Mouse (Mus musculus) ES-E14 (cell line): ENCODE measurements around the gene Ddx5. TPM values are rescaled to one million over a fixed set of nuclear protein-coding genes. Genes with fewer than 3 reads are reported as not detected.

Source experiments
- DNase-seq: peaks from one replicate; pipeline ENCODE4 v3.0.0-alpha.2; 2013; ENCODE audit warnings: low read depth, low spot score
- H3K27ac ChIP-seq: 2 replicates; pipeline ENCODE4 v1.5.1; 2012; ENCODE audit warnings: low read depth, mild to moderate bottlenecking, low read length, moderate library complexity, mixed read lengths; ENCODE audit not compliant: poor library complexity, insufficient read depth, severe bottlenecking
- H3K36me3 ChIP-seq: 2 replicates; pipeline ENCODE4 v1.6.1; 2012; ENCODE audit warnings: mild to moderate bottlenecking, low read length, moderate library complexity, mixed read lengths; ENCODE audit not compliant: control insufficient read depth, poor library complexity, insufficient read depth, severe bottlenecking
- H3K4me1 ChIP-seq, 2 experiments: fragments of 150-350 bp in 1 of 2; sonication (generic) in 1 of 2; 2 replicates each; pipeline ENCODE4 v1.6.1; 2012; ENCODE audit warnings: low read length in 2 of 2, mild to moderate bottlenecking in 1 of 2, mixed read lengths in 1 of 2; ENCODE audit not compliant: control insufficient read depth in 2 of 2, insufficient read depth in 2 of 2, poor library complexity in 1 of 2
- H3K4me3 ChIP-seq, 2 experiments: fragments of 150-350 bp in 1 of 2; sonication (generic) in 1 of 2; 2 replicates each; pipeline ENCODE4 v1.5.1; 2012; ENCODE audit warnings: low read length in 2 of 2, low read depth in 1 of 2, mild to moderate bottlenecking in 1 of 2, mixed read lengths in 1 of 2; ENCODE audit not compliant: insufficient read depth in 1 of 2, poor library complexity in 1 of 2, severe bottlenecking in 1 of 2
- H3K9ac ChIP-seq: 2 replicates; pipeline ENCODE4 v1.6.1; 2012; ENCODE audit warnings: low read depth, mild to moderate bottlenecking, low read length, mixed read lengths; ENCODE audit not compliant: poor library complexity, insufficient read depth, severe bottlenecking
- H3K9me3 ChIP-seq: fragments of 150-350 bp; sonication (generic); 2 replicates; pipeline ENCODE4 v1.6.1; 2012; ENCODE audit warnings: low read depth, mild to moderate bottlenecking, low read length; ENCODE audit not compliant: control insufficient read depth, insufficient read depth
- CHD2 ChIP-seq: IDR thresholded peaks from 2 replicates; pipeline ENCODE4 v1.6.1; 2014; ENCODE audit warnings: mild to moderate bottlenecking, low read depth, low read length, inconsistent platforms
- HCFC1 ChIP-seq: IDR thresholded peaks from 2 replicates; pipeline ENCODE4 v1.6.1; 2012; ENCODE audit warnings: low read length, inconsistent platforms, borderline replicate concordance; ENCODE audit not compliant: insufficient read depth
- MAFK ChIP-seq: IDR thresholded peaks from 2 replicates; pipeline ENCODE4 v1.6.1; 2014; ENCODE audit warnings: mild to moderate bottlenecking, low read depth, low read length, inconsistent platforms; ENCODE audit not compliant: insufficient read depth
- ZC3H11A ChIP-seq: IDR thresholded peaks from 2 replicates; pipeline ENCODE4 v1.6.1; 2012; ENCODE audit warnings: low read depth, mild to moderate bottlenecking, inconsistent platforms, low read length, borderline replicate concordance
- ZNF384 ChIP-seq: IDR thresholded peaks from 2 replicates; pipeline ENCODE4 v1.6.1; 2012; ENCODE audit warnings: low read depth, low read length, inconsistent platforms
- in situ Hi-C, 2 experiments: fragments of 600-800 bp; cut with MboI; formaldehyde crosslinking; loops; one replicate each; pipeline ENCODE4 v1.15.1; 2025; ENCODE audit warnings: low sequenced_read_pairs in 2 of 2, inconsistent platforms in 1 of 2; ENCODE audit not compliant: unreplicated experiment in 2 of 2
- total RNA-seq: library from RNA; depleted of rRNA; stranded (reverse); fragments of 300-350 nt; gene quantifications from 2 replicates; pipeline ENCODE4 v1.2.3, GENCODE M21; 2012

Gene Ddx5
- total RNA-seq, 1 experiment = 403 TPM

- Histone ChIP-seq H3K9me3 (no peaks in the 10 kb centered on the region), H3K4me3 (no peak overlapping the region), H3K27ac (no peak overlapping the region), H3K36me3 (no peaks in the 10 kb centered on the region), H3K4me1 (peaks cover 4 to 19% of the 10 kb centered on the region in 2 experiments; a peak in 3 of 4 replicates), H3K9ac (no peak overlapping the region)
- no peak for TF ChIP-seq CHD2
- TF ChIP-seq ZC3H11A = no peak
- TF ChIP-seq ZNF384 = no peak
- TF ChIP-seq HCFC1 = no peak
- TF ChIP-seq MAFK = no peak
- no peak for DNase-seq
- in situ Hi-C loops = loop anchor here in 1 of 2 experiments (10.0 kb wide), 1 partner anchor 244 kb away; no protein-coding TSS in a partner anchor
Observed at GRCm38 (mm10) chr11:106759028-106759427, 30.0 kb downstream of the Ddx5 start.

DNA sequence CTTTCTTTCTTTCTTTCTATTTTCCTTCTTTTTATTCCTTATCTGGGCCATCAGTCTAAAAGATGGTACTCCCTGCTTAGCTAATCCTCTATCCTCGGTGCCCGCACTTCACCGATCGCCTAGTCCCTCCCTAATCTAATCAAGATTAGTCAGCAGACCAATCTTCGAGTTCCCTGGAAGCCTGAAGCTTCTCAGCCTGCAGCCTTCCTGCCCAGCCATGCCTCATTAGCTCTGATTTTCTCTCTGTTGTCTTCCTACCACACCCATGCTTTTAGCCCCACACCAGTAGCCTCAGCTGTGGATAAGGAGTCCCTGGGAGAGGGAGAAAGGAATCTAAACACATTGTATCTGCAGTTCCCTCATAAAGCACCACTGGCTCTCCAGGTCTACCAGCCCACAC, 33.4 kb downstream of the Ddx5 start:
- no peak overlapping the region for H3K27ac ChIP-seq
- H3K4me1 ChIP-seq = peaks cover 0 to 6% of the 10 kb centered on the region in 2 experiments; a peak in 1 of 4 replicates
- H3K9ac ChIP-seq = no peak overlapping the region
- no peak overlapping the region for H3K4me3 ChIP-seq
- no peak for DNase-seq
- H3K9me3 ChIP-seq = no peaks in the 10 kb centered on the region
- no peaks in the 10 kb centered on the region for H3K36me3 ChIP-seq
- TF ChIP-seq ZNF384 (no peak), MAFK (no peak), CHD2 (no peak), ZC3H11A (no peak), HCFC1 (no peak)
- in situ Hi-C loops = loop anchor here in 1 of 2 experiments (10.0 kb wide), 1 partner anchor 241 kb away; no protein-coding TSS in a partner anchor

DNA sequence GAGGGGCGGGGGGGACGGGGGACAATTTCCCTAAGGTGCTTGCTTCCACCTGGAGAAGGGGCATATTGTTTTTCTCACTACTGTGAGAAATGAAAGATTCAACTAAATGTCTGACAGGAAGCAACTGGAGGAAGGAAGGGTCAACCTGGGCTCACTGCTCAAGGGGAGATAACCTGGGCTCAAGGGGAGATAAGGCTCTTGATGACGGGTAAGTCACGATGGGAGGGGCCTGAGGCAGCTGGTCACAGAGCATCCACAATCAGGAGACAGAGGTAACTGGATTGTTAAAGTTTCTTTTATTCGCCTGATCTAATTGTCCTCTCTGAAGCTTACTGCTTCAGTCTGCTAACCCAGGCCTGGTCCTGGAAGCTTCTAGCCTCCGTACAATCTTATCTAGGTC, 35.7 kb downstream of the Ddx5 start:
- no peak overlapping the region for H3K27ac ChIP-seq
- in situ Hi-C loops = loop anchor here in 1 of 2 experiments (10.0 kb wide), 1 partner anchor 239 kb away; no protein-coding TSS in a partner anchor
- no peaks in the 10 kb centered on the region for H3K36me3 ChIP-seq
- no peak for DNase-seq
- H3K4me3 ChIP-seq = no peak overlapping the region
- H3K4me1 ChIP-seq = peaks cover 0 to 6% of the 10 kb centered on the region in 2 experiments; a peak in 1 of 4 replicates
- H3K9ac ChIP-seq = no peak overlapping the region
- H3K9me3 ChIP-seq = no peaks in the 10 kb centered on the region
- TF ChIP-seq HCFC1 = no peak
- TF ChIP-seq ZNF384 = no peak
- TF ChIP-seq ZC3H11A = no peak
- no peak for TF ChIP-seq CHD2
- TF ChIP-seq MAFK = no peak

GRCm38 (mm10) chr11:106752103-106752502, 36.9 kb downstream of the Ddx5 start:
- TF ChIP-seq ZC3H11A = no peak
- no peak for DNase-seq
- H3K4me3 ChIP-seq = no peak overlapping the region
- in situ Hi-C loops = loop anchor here in 1 of 2 experiments (10.0 kb wide), 1 partner anchor 237 kb away; no protein-coding TSS in a partner anchor
- no peaks in the 10 kb centered on the region for H3K4me1 ChIP-seq
- H3K9ac ChIP-seq = no peak overlapping the region
- H3K36me3 ChIP-seq = no peaks in the 10 kb centered on the region
- no peak overlapping the region for H3K27ac ChIP-seq
- no peaks in the 10 kb centered on the region; the same call in 1 of the 2 replicates for H3K9me3 ChIP-seq
